Mouse (Mus musculus): ENCODE measurements around the gene P2ry12. TPM values are rescaled to one million over a fixed set of nuclear protein-coding genes. Genes with fewer than 3 reads are reported as not detected.

P2ry12 gene
- total RNA-seq, 2 experiments from 2014 or later = 0.68 to 4.2 TPM

DNA sequence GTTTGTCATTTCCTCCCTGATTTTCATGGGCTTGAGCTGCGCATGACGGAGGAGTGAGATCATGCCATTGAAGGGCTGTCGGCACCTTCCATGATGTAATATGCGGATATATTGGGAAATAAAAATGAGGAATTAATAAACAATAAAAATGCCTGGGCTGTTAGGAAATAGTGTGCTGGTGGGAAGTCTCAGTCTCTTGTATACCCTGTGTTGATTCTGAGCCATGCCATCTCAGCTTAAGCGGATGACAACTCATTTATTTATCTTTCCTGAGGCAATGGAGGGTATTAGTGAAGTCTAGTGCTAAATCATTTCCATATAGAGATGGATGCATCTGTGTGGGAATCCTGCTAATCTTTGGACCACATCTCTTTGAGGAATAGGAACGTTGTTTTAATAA, 14.6 kb downstream of the P2ry12 start:
- ATAC-seq (replicated peaks; ENCODE audit: low FRiP score, poor library complexity, severe bottlenecking) = no peak

DNA sequence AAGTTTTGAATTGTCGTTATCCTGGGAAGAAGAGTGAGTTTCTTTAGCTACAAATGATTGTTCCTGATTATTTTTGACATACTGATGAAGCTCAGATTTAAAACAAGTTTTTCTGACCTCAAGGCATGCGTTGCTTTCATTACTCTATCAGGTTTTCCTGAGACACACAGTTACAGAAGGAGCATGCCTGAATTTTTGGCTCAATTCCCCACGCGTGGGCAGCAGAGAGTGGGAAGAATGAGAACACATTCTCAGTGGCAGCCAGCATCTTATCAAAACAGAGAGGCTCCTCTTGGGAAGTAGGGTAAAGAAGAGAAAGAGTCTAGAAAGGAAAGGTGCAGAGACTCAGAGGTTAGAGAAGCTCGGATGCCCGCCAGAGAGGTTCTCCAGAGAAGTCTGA, 19.3 kb downstream of the P2ry12 start:
- ATAC-seq (replicated peaks; ENCODE audit: low FRiP score, poor library complexity, severe bottlenecking) = no peak

DNA sequence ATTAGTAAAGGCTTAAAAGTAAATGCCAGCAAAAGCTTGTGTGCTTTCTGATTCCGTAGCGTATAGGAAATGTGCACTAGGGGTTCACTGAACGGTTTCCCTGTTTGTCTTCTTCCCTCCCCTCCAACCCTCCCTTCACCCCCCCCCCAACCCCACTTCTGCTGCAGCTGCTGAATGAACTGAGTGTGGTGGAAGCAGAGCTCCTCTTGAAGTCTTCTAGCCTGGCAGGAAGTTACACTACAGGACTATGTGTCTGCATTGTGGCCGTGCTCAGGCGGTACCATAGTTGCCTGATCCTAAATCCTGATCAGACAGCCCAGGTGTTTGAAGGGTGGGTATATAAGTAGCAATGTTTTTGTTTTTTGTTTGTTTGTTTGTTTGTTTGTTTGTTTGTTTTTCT, 27.8 kb downstream of the P2ry12 start:
- no peak for ATAC-seq (replicated peaks; ENCODE audit: low FRiP score, poor library complexity, severe bottlenecking)

DNA sequence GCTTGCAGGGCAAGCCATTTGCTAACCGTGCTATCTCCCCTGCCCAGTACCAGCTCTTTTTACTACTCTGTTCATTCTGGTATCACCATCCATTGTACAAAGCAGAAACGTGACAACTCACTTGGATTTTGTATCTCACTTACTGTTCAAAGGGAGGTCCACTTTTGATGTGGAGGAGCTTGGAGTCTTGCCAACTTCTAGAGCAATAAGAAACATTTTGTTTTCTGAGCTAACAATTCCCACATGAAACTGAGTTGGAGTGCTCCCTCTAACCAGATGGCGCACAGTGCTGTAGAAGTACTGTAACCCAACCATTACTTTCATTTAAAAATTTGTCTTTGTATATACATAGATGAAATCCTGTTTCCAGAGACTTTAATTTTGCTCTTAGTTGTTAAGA, 31.8 kb downstream of the P2ry12 start:
- no peak for ATAC-seq (replicated peaks; ENCODE audit: low FRiP score, poor library complexity, severe bottlenecking)

DNA sequence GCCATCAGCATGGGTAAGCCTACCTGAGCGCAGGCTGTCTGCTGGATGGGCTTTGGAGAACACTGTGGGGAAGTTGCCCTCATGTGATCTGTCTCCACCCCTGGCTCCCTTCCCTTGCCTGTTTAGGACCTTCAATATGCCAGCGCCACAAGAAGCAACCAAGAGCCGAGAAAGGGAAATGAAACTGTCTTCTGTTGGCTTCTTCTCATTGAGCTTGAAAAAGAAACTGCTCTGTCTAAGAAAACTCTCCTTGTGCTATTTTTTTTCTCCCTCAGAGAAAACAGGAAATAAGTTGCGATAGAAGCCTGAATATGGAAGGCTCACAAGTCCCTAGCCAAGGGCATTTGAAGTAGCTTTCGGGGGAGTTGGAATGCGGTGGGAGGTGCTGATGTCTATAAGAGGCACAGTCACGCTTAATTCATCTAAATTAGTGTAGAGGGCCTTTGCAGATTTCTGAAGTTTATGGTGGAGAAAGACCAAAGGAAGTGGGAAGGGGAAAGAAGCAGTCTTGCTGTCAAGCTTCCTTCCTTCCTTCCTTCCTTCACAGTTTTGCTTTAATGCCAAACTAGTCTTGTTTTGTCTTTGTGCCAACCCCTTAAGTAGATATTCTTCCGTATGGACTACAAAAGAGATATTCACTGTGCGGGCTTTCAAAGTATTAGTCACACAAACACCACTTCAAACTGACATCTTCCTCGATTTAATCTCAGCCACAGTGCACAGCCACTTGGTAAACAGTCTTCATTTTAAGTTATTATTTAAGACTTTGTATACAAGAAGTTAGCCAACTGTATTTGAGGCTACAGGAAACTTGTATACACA, 33.7 kb downstream of the P2ry12 start:
- ATAC-seq (replicated peaks; ENCODE audit: low FRiP score, poor library complexity, severe bottlenecking) = no peak

DNA sequence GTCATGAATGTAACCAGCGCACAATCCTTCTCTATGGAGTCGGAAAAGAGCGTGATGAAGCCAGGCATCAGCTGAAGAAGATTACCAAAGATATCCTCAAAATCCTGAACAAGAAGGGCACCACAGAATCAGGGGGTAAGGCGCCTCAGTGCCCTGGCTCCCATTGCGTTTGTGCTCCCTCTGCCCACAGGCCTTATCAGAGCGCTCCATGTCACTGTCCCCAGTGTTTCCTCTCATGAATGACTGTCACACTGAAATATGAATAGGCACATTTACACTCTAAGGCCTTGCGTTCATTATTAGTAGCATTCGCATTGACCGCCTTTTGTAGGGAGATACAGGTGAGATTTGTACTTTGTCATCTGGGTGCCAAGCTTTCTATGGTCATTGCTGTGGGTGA, 35.0 kb downstream of the P2ry12 start:
- no peak for ATAC-seq (replicated peaks; ENCODE audit: low FRiP score, poor library complexity, severe bottlenecking)

DNA sequence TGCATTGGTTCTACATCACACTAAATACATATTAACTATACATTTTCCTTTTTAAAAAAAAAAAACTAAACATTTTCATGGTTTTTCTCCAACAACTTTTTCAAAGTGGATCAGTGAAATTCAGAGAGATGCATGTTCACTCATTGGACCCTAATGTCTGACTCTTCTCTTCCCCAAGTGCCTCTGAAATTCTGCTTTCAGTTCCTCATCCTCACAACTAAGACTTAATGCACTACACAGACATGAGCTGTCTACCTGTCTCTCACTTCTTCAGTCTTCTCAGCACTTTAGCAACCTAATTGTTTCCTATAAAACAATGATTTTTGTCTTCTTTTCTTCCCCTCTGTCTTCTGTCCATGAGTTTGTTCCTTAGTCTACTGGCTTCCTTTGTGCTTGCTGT, 37.3 kb downstream of the P2ry12 start:
- ATAC-seq (replicated peaks; ENCODE audit: low FRiP score, poor library complexity, severe bottlenecking) = no peak

DNA sequence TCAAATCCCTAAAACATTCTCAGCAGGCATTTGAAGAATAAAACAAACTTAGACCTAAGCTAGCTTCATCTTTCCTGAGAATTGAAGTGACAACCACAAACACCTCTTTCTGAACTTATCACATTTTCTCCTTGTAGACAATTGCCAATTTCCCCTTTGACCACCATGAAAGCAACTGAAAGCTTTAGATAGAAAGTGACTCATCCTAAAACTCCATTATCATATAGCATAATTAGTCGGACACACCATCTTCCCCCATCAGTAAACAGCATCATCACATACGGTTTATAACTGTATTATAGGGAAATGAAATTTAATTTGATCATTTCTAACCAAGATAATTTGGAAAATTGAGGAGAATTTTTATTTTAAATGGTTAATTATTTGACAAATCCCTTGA, 40.4 kb downstream of the P2ry12 start:
- ATAC-seq (replicated peaks; ENCODE audit: low FRiP score, poor library complexity, severe bottlenecking) = no peak

DNA sequence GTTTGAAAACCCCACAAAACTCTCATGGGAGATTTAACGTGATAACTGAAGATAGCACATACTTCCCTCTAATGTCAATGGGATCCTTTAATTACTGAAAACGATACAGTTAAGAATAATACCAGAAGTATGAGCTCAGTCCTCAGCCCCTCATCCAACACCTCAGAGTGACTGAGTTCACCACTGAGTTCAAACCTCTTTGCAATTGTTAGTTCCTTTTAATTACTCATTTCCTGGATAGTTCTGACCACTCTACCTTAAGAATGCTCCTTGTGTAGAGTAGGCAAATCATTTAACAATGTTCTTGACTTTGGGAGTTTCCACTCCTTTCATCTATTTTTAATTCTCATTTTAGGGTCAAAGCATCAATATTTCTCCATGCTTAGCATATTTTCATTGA, 43.3 kb downstream of the P2ry12 start:
- no peak for ATAC-seq (replicated peaks; ENCODE audit: low FRiP score, poor library complexity, severe bottlenecking)

DNA sequence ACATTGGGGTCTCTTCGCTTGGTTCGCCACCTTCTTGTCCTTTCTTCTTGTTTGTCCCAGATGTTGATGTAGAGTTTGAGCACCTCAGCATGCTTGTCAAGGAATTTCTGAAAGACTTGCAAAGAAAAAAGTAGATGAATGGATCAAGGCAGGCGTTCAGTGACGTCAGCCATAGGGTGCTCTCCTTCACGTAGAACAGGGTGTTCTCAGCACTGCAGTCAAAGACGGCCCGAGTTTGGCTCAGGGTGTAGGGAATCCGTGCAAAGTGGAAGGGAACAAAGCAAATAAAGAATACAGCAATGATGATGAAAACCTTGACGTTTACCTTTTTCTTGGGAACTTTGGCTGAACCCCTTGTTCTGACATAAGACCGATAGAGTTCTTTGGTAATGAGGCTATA, 45.5 kb downstream of the P2ry12 start:
- ATAC-seq (replicated peaks; ENCODE audit: low FRiP score, poor library complexity, severe bottlenecking) = no peak

DNA sequence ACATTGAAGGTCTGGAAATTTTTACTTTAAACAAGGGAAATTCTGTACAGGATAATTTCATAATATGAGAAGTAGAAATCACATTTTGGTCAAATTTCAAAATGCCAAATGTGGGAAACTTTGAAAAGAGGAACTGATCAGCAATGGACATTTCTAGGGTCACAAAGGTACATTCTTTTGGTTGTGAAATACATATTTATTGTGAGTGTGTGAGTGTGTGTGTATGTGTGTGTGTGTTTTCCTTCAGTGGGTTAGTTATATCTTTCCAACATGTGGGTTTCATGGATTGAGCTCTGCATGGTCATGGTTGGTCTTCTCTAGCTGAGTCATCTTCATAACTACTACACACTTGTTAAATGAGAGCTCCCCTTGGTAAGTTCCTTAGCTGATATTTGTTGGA, 50.3 kb downstream of the P2ry12 start:
- ATAC-seq (replicated peaks; ENCODE audit: low FRiP score, poor library complexity, severe bottlenecking) = no peak

DNA sequence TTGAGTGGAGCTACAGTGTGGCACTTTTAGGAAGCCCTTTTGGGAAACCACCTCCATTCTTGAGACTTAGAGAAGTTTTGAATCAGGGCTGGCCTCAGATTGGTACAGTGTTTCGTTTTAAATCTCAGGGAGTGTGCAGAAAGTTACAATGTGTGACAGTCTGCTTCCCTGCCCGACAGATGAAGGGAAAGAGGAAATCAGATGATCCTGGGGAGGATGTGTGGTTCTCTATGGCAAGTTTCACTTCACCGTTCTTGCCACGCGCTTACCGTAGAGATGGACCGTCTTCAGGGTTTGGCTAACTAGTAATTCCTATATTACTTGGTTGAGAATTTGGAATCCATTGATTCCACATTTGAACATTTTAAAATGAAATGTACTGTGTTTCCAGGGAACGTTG, 50.9 kb downstream of the P2ry12 start:
- no peak for ATAC-seq (replicated peaks; ENCODE audit: low FRiP score, poor library complexity, severe bottlenecking)

DNA sequence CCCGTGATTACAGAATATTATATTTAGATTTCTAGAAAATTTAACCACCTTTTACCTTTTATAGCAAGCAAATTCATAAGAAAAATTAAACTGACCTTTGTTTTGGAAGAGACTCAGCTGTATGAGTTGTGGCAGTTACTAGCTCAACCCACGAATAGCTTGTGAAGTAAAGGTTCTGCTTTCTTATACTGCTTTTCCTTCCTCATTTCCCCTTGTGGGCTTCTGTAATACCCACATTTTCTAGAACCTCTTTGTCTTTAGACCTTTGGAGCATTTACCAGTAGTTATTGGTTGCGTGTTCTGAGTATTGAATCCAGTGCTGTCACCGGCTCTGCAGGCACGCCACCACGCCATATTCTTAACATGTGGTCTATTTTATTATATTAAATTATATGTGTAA, 51.9 kb downstream of the P2ry12 start, which contains the start of gene P2ry13:
P2ry13 (minus strand) TSS at position 156 of the 400 bp plus-strand sequence.
- ATAC-seq (replicated peaks; ENCODE audit: low FRiP score, poor library complexity, severe bottlenecking) = no peak

DNA sequence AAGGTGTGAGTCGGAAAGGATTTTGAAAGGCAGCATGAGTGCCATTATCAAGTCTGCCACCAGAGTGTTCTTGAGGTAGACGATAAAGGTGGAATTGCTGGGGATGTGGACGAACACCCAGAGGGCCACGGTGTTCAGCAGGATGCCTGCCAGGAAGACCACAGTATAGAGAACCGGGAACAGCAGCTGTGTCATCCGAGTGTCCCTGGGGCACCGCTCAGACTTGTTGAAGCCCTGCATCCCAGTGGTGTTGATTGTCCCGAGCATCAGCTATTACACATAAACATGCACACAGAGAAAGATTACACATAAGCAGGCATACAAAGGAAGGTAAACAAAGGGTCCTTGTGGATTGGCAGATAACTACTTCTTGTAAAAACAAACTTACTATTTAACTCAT, 52.6 kb downstream of the P2ry12 start:
- no peak for ATAC-seq (replicated peaks; ENCODE audit: low FRiP score, poor library complexity, severe bottlenecking)

DNA sequence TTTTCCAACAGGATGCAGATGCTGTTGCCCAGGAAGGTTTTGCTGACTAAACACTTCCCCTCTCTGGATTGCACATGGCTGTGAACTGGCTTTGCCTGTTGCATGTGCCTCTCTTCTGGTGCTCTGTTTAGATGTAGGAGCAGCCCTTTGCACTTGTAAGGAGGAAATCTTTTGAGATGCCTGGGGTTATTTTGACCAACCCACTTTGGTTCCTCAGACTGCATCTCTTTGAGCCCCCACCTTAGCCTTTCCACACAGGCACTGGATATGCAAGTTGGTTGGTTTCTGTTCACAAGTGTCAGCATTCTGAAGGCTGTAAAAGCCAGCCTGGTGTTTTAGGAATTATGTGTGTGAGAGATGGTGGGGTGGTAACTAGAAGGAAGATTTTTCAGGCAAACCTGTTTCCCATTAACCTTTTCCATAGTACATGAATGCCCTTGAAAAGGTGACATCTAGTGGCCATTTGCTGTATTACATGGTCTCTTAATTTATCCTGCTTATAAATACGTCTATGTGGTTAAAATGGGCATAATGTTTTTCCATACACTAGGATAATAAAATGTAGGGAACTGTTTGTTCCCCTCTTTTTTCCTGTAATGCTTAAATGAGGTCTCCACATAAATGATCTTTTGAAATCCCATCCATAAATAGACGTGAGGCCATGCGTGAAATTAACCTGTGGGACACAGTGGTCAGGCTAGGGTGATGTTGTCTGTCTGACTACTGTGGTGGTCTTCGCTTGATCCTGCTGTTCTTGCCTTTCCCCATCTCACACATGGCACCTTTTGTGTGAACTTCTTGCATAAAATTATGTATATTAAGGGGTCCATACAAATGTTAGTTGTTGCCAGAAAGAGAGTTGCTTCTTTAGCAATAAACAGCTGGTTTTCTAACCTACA, 53.8 kb downstream of the P2ry12 start:
- no peak for ATAC-seq (replicated peaks; ENCODE audit: low FRiP score, poor library complexity, severe bottlenecking)

DNA sequence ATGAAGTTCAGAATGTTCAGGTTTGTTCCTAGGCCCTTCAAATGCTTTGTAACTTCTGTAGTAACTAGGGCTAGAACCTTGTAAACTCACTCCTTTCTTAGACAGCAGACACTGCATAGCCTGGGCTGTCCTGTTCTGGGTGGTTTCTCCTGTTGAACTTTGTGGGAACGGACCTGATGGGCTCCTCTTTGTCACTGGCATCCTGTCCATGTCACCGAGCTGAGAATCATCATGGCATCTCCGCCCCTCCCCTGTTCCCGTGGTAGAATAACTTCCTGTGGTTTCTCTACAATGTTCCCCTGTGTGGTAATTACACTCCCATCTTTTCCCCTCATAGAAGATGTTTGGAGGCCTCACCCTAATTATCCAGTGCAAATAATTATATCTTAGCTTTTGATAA, 56.7 kb downstream of the P2ry12 start:
- no peak for ATAC-seq (replicated peaks; ENCODE audit: low FRiP score, poor library complexity, severe bottlenecking)

DNA sequence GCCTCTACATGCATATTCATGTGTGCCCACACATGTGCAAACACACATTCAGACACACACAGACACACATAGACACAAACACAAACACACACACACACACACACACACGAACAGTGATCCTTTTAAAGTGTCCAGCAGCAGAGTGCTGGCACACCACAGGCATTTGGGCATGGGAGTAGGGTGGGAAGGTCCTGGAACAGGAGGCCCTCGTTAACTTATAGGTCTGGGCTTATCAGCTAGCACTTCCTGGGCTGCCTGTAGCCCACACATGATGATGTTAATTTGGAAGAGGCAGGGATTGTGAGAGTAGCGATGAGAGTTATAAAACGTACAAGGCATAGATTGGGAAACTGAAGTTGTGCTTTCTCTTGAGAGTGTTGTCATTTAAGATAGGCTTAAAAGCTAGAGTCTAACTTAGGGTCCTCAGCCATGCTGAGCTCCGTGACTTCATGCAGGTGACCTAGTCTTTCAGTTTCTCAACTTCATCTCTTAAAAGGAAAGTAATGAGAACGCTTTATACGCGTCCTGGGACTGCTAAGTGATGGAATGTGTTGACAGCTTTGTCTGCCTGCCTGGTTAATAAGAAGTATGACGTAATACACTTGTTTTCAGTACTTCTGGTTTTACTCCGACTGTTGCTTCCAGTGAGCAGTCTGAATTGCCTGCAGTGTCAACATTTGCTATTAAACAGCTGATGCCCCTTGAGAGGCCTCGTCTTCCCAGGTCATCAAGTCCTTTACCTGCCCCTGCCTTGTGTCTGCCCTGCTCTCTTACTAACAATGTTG, 57.8 kb downstream of the P2ry12 start:
- ATAC-seq (replicated peaks; ENCODE audit: low FRiP score, poor library complexity, severe bottlenecking) = no peak

DNA sequence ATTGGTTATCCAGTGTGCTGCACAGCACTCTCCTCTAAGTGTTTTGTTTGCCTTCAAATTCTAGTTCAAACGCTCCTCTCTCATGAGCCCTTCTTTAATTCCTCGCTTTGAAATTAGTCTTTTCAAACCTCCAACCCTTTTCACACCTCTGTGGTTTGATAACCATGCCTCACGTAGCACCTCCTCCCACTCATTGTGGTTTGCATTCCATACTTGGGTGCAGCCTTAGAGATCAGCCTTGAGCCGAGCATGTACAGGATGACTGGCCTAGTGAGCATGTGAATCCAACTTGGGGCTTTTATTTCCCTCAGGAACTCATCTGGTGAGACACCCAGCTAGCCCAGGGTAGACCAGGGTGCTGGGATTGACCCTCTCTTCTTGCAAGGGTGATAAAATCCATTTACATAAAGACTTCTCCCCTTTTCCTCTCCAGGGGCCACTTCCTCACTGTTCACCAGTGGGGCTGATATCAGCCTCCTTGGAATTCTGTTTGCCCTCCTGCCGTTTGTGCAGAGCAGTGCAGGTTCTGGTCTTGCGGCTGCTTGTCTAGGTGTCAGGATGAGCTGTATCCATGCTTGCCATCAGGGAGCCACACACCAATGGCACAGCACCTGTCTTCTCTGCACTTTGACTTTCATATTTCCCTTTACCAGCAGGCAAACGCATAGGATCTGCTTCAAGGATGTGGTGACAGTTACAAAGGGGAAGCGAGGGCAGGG, 58.7 kb downstream of the P2ry12 start:
- ATAC-seq (replicated peaks; ENCODE audit: low FRiP score, poor library complexity, severe bottlenecking) = no peak

DNA sequence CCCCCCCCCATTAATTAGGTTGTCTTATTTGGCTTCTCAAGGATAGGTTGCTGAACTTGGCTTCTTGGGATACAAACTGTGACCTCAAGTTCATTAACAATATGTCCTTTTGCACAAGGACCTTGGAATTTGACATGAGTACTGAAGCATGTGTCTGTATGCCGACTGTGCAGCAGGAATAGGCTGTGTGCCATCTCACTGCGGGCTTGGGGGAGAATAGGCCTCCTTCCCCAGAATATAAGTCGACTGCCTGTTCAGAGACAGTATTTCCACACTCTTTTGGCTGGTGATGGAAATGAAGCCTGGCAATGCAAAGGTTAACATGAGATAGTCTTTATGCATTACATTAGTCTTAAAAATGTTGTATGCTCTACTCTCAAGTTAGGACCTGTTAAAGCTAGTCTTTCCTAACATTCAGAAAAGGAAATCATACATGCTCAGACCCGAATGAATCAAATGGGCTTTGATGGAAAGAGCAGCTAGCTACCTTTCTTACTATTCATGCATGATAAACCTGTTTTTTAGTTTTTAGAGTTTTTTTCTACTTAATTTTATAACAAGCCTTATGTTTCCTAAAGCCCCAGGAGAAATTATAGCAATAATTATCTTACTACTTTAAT, 65.2 kb downstream of the P2ry12 start:
- ATAC-seq (replicated peaks; ENCODE audit: low FRiP score, poor library complexity, severe bottlenecking) = no peak
